In genomic region chr11:113683957-113684706, GRCm38 (mm10) we compare ENCODE assay signal across 8 mouse cellular contexts. TPM values are rescaled to one million over a fixed set of nuclear protein-coding genes. Genes with fewer than 3 reads are reported as not detected.
DNase-seq lines count a peak whose midpoint lies in the region; ATAC-seq lines count a peak whose summit lies in the region.

Fam104a (minus strand) TSS chr11:113684155.
D11Wsu47e (plus strand) TSS chr11:113684412.

- H3K9me3 ChIP-seq in hindbrain, embryonic 13.5 days, result no peaks in the 10 kb centered on the region

- peak within 1 kb of the TSS; percentile 94 for H3K4me2 ChIP-seq in hindbrain, embryonic 13.5 days

- WGBS in hindbrain, embryonic 13.5 days, result under 1% methylated on average over 73 of the region's 73 CpGs

- H3K4me1 ChIP-seq in hindbrain, embryonic 13.5 days (replicated peaks), result peaks cover 57% of the 10 kb centered on the region

- DNase-seq in NIH3T3 (ENCODE audit: low read depth), result peak; percentile 94
- peak; percentile 94 to 97 for DNase-seq in cerebellum, postnatal 10 days
- peak; percentile 90 to 91 for DNase-seq in frontal cortex, postnatal 14 days (ENCODE audit: low spot score in 2 of 2)
- peak; percentile 97 to 99 for DNase-seq in layer of hippocampus, postnatal 25 days (ENCODE audit: extremely low spot score in 1 of 2, low spot score in 1 of 2)
- DNase-seq in lung, postnatal 25 days (ENCODE audit: low spot score), result peak; percentile 96
- peak; percentile 96 for DNase-seq in retina, embryonic 14.5 days (ENCODE audit: low spot score)
- peak; percentile 94 for DNase-seq in thymus, postnatal 4 days

- peak within 1 kb of the TSS; percentile 96 for H3K27ac ChIP-seq in hindbrain, embryonic 13.5 days

- peak within 1 kb of the TSS; percentile 93 for H3K9ac ChIP-seq in hindbrain, embryonic 13.5 days

- peaks cover 16% of the 10 kb centered on the region for H3K36me3 ChIP-seq in hindbrain, embryonic 13.5 days

- no peaks in the 10 kb centered on the region for H3K27me3 ChIP-seq in hindbrain, embryonic 13.5 days

- peak; percentile 96 for ATAC-seq in hindbrain, embryonic 13.5 days (ENCODE audit: low FRiP score)

- H3K4me3 ChIP-seq in hindbrain, embryonic 13.5 days, result peak within 1 kb of the TSS; percentile 93

RNA-seq across cellular contexts. Expression of gene Fam104a, which starts in this region (rescaled TPM):
- polyA plus RNA-seq in hindbrain, embryonic 13.5 days (2015; fragmentation: Nextera tagmentation; extraction: Ambion mirVana), result 45.0 and 46.9 TPM in 2 replicates
- 10 to 100 TPM; 26.6 to 27.9 TPM for total RNA-seq in layer of hippocampus, postnatal 25 days (2021)

RNA-seq across cellular contexts. Expression of gene D11Wsu47e, which starts in this region (rescaled TPM):
- 21.9 and 22.4 TPM in 2 replicates for polyA plus RNA-seq in hindbrain, embryonic 13.5 days (2015; fragmentation: Nextera tagmentation; extraction: Ambion mirVana)
- 10 to 100 TPM; 11.8 to 13.5 TPM for total RNA-seq in layer of hippocampus, postnatal 25 days (2021)

Comparison
In these comparisons a context has a peak if more than half of its experiments do, and no peak if none do; other contexts are left out.
1. Peak in every context shown above with its lines: DNase-seq, ATAC-seq, H3K4me3 ChIP-seq and H3K27ac ChIP-seq.